Mouse (Mus musculus): ENCODE measurements at regions not wholly inside any gene's neighbourhood (a gene's known extent, or its start where the extent isn't known, plus 50 kb on each side); places are given as distances from the start of the nearest gene placed in this dataset.

DNA sequence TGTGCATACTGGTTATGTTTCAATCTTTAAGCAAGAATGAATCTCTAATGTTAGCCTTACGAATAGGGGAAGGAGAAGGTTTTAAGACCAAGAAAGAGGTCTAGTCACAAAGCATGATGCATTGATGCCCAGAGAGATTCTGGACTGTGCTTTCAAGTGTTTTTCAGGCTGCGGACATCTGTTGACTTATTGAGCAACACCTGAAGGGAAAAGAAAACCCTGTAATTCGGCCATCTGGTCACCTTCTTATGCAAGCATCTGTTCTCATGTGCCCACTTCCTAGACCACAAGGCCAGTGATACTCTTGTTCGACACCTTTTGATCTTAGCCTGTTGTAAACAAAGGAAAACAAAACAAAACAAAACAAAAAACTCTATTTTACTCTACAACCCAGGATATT is 218.1 kb upstream of the Slc24a2 start:
- TF ChIP-seq POLR2A (IDR thresholded peaks at IDR 0.05; ENCODE audit: insufficient read depth, low read length): no peak
- no peak for TF ChIP-seq CTCF (IDR thresholded peaks at IDR 0.05; ENCODE audit: low read depth, low read length)

All from ES-Bruce4 (cell line).